Mouse (Mus musculus) kidney, postnatal 0 days (tissue): Measurements from ENCODE around the gene Trim7. TPM values are rescaled to one million over a fixed set of nuclear protein-coding genes. Genes with fewer than 3 reads are reported as not detected.

Experiments used
- ATAC-seq: fragments of 200-750 bp; cut with Nextera tagmentation; replicated peaks from 2 replicates; pipeline ENCODE4 v1.8.0; 2017; ENCODE audit warnings: low read depth, moderate number of reproducible peaks, moderate TSS enrichment, moderate library complexity; ENCODE audit not compliant: low FRiP score
- DNase-seq: peaks from one replicate; pipeline ENCODE4 v3.0.0-alpha.2; 2016; ENCODE audit warnings: low spot score
- H3K27ac ChIP-seq: fragments of 300-500 bp; sonication (generic); 2 replicates; pipeline ENCODE4 v1.5.1; 2014; ENCODE audit warnings: mild to moderate bottlenecking
- H3K27me3 ChIP-seq: fragments of 300-500 bp; sonication (generic); 2 replicates; pipeline ENCODE4 v1.6.1; 2014; ENCODE audit warnings: low read length, mixed read lengths; ENCODE audit not compliant: insufficient read depth
- H3K36me3 ChIP-seq: fragments of 300-500 bp; sonication (generic); 2 replicates; pipeline ENCODE4 v1.6.1; 2014; ENCODE audit warnings: low read length, mixed read lengths; ENCODE audit not compliant: insufficient read depth
- H3K4me1 ChIP-seq: fragments of 300-500 bp; sonication (generic); replicated peaks from 2 replicates; pipeline ENCODE4 v1.6.1; 2014; ENCODE audit warnings: antibody characterized with exemption, low read length, mixed read lengths; ENCODE audit not compliant: insufficient read depth
- H3K4me2 ChIP-seq: fragments of 300-500 bp; sonication (generic); 2 replicates; pipeline ENCODE4 v1.6.1; 2014; ENCODE audit warnings: mild to moderate bottlenecking, low read length, moderate library complexity, mixed read lengths
- H3K4me3 ChIP-seq: fragments of 300-500 bp; sonication (generic); replicated peaks from 2 replicates; pipeline ENCODE4 v1.5.1; 2014; ENCODE audit warnings: low read depth, low read length
- H3K9ac ChIP-seq: fragments of 300-500 bp; sonication (generic); 2 replicates; pipeline ENCODE4 v1.6.1; 2014; ENCODE audit warnings: low read depth, low read length
- H3K9me3 ChIP-seq: fragments of 300-500 bp; sonication (generic); replicated peaks from 2 replicates; pipeline ENCODE4 v1.6.1; 2016; ENCODE audit warnings: low read length, inconsistent platforms, mixed read lengths
- CTCF ChIP-seq: IDR thresholded peaks from 2 replicates; pipeline ENCODE4 v1.5.1; 2016; ENCODE audit warnings: antibody characterized with exemption, low read depth, mild to moderate bottlenecking, moderate library complexity
- WGBS: fragments of 180-500 bp; shearing (Covaris S2); extraction: QIAGEN DNeasy Blood & Tissue Kit; methylation state at CpG from one replicate; pipeline ENCODE4 v1.1.7; 2014; 5-methylcytosine and 5-hydroxymethylcytosine counted together
- polyA plus RNA-seq: library from polyadenylated mRNA; unstranded; fragments of >200 nt; fragmentation: Nextera tagmentation; extraction: Ambion mirVana; gene quantifications from 2 replicates; pipeline ENCODE4 v1.2.1, GENCODE M21; 2015

The Trim7 gene
- polyA plus RNA-seq, 1 experiment from 2014 or later, result 10.2 TPM

- H3K27me3 ChIP-seq, result no peaks in the 10 kb centered on the region
- no peak for TF ChIP-seq CTCF
- H3K27ac ChIP-seq, result no peak overlapping the region
- ATAC-seq (no peak), DNase-seq (no peak)
- no peaks in the 10 kb centered on the region for H3K4me1 ChIP-seq
- WGBS, result 83% methylated on average over 4 of the region's 4 CpGs
- no peak overlapping the region for H3K4me2 ChIP-seq
- no peak overlapping the region for H3K4me3 ChIP-seq
- no peaks in the 10 kb centered on the region for H3K36me3 ChIP-seq
- no peaks in the 10 kb centered on the region for H3K9me3 ChIP-seq
- no peak overlapping the region for H3K9ac ChIP-seq
These were observed 26.2 kb downstream of the Trim7 start for GRCm38 (mm10) chr11:48852190-48852589.

- DNase-seq (no peak), ATAC-seq (no peak)
- TF ChIP-seq CTCF, result no peak
- peak overlapping the region; percentile 50; the same call in 1 of the 2 replicates for H3K9ac ChIP-seq
- peak overlapping the region; percentile 51 for H3K4me3 ChIP-seq
- H3K4me2 ChIP-seq, result peak overlapping the region; percentile 88
- H3K27ac ChIP-seq, result no peak overlapping the region
- WGBS, result 8% methylated on average over 23 of the region's 23 CpGs
- no peaks in the 10 kb centered on the region for H3K36me3 ChIP-seq
- H3K4me1 ChIP-seq, result no peaks in the 10 kb centered on the region
- no peaks in the 10 kb centered on the region for H3K27me3 ChIP-seq
- H3K9me3 ChIP-seq, result no peaks in the 10 kb centered on the region
These were observed 26.9 kb downstream of the Trim7 start for GRCm38 (mm10) chr11:48852624-48853473.

- Histone ChIP-seq H3K27me3 (no peaks in the 10 kb centered on the region), H3K4me1 (no peaks in the 10 kb centered on the region), H3K4me3 (peak overlapping the region; percentile 51), H3K36me3 (no peaks in the 10 kb centered on the region), H3K27ac (peak overlapping the region; percentile 51; the same call in 1 of the 2 replicates), H3K9me3 (no peaks in the 10 kb centered on the region), H3K4me2 (peak overlapping the region; percentile 88), H3K9ac (peak overlapping the region; percentile 50; the same call in 1 of the 2 replicates)
- TF ChIP-seq CTCF, result peak; percentile 28; the same call in 1 of the 2 replicates
- under 1% methylated on average over 31 of the region's 31 CpGs for WGBS
- DNase-seq (peak; percentile 72), ATAC-seq (peak; percentile 25; the same call in 1 of the 2 replicates)
These were observed 27.7 kb downstream of the Trim7 start for GRCm38 (mm10) chr11:48853474-48854180.

GRCm38 (mm10) chr11:48859014-48859413 lies 33.1 kb downstream of the Trim7 start:
- H3K4me1 ChIP-seq, result no peaks in the 10 kb centered on the region
- no peak overlapping the region for H3K27ac ChIP-seq
- no peak overlapping the region for H3K9ac ChIP-seq
- ATAC-seq (no peak), DNase-seq (peak; percentile 88)
- H3K36me3 ChIP-seq, result no peaks in the 10 kb centered on the region
- 0% methylated on average over 6 of the region's 6 CpGs for WGBS
- H3K4me2 ChIP-seq, result peak overlapping the region; percentile 88
- peak; percentile 88 for TF ChIP-seq CTCF
- no peaks in the 10 kb centered on the region for H3K27me3 ChIP-seq
- H3K9me3 ChIP-seq, result no peaks in the 10 kb centered on the region
- H3K4me3 ChIP-seq, result 0 out of 2 replicates have a peak overlapping the region, but pooled peaks have one; percentile 71

GRCm38 (mm10) chr11:48862784-48863319 lies 36.9 kb downstream of the Trim7 start:
- no peak overlapping the region for H3K4me3 ChIP-seq
- DNase-seq (no peak), ATAC-seq (no peak)
- H3K9me3 ChIP-seq, result no peaks in the 10 kb centered on the region
- peaks cover 24% of the 10 kb centered on the region for H3K36me3 ChIP-seq
- no peak overlapping the region for H3K4me2 ChIP-seq
- no peaks in the 10 kb centered on the region for H3K27me3 ChIP-seq
- H3K4me1 ChIP-seq, result peaks cover 3% of the 10 kb centered on the region; the same call in 1 of the 2 replicates
- no peak overlapping the region for H3K9ac ChIP-seq
- WGBS, result 70% methylated on average over 1 of the region's 1 CpGs
- TF ChIP-seq CTCF, result no peak
- no peak overlapping the region for H3K27ac ChIP-seq

- peaks cover 3% of the 10 kb centered on the region; the same call in 1 of the 2 replicates for H3K4me1 ChIP-seq
- 87% methylated on average over 3 of the region's 3 CpGs for WGBS
- H3K36me3 ChIP-seq, result peaks cover 24% of the 10 kb centered on the region
- H3K4me3 ChIP-seq, result no peak overlapping the region
- TF ChIP-seq CTCF, result no peak
- H3K27me3 ChIP-seq, result no peaks in the 10 kb centered on the region
- H3K9ac ChIP-seq, result no peak overlapping the region
- ATAC-seq, result no peak
- no peaks in the 10 kb centered on the region for H3K9me3 ChIP-seq
- H3K27ac ChIP-seq, result no peak overlapping the region
- no peak for DNase-seq
- H3K4me2 ChIP-seq, result no peak overlapping the region
These were observed 37.9 kb downstream of the Trim7 start for GRCm38 (mm10) chr11:48863808-48864207.
